Mouse (Mus musculus) cerebellum, postnatal 10 days (tissue): ENCODE measurements at regions not wholly inside any gene's neighbourhood (a gene's known extent, or its start where the extent isn't known, plus 50 kb on each side); places are given as distances from the start of the nearest gene placed in this dataset.

Source experiments
- DNase-seq, 2 experiments: peaks; one replicate each; pipeline ENCODE4 v3.0.0; 2021; ENCODE audit warnings: mixed read lengths in 2 of 2

DNA sequence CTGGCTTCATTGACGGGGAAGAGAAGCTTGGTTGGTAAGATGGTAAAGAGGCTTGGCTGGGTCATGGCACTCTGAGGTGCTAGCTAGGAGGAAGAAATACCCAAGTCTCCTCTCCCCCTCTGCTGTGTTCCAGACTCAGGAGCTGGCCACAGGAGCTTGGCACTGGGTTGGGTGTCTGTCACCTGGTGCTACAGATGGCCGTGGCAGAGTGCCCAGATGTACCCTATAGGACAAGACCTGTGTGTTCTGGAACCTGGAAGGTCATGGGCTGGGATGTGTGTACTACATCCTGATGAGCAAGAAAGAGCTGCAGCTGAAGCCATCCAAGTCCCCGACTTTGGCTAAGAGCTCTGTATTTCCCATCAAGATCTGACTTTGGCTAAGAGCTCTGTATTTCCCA lies 72.4 kb downstream of the Nupl2 start:
- peak; percentile 71 to 74 for DNase-seq

DNA sequence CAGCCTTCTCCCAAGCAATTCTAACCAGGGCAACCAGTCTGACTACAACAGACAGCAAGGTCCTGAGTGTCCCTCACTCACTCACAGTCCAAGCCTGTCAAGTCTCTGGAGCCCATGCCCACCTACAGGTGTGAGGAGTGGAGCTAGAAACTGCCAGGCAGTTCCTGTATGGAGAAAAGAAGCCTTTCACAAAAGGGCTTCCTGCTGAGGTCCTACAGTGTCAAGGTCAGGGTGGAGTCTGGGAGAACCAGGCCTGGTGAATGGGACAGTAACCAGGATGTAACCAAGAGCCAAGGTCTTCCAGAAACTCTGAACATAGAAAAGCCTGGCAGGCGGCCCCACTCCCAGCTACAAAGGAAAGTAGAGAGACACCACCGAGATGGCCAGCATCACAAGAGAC lies 74.2 kb downstream of the Nupl2 start:
- DNase-seq, result no peak

DNA sequence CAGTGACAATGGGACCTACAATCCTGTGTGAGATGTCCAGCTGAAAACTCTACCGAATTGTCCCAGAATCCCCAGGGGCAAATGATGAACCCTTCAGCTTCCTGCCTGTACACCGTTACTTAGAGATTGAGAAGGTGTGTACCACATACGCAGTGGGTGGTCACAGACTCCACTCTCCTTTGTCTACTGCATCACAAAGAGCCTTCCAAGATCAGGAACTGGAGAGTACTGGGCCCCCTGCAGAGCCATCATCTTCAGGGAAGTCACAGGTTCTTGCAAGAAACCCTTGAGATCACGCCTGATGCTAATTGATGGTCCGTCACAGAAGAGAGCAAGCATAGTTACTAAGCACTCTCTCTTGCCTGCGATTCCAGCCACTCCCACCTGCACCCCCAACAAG lies 79.4 kb downstream of the Nupl2 start:
- DNase-seq, result no peak

DNA sequence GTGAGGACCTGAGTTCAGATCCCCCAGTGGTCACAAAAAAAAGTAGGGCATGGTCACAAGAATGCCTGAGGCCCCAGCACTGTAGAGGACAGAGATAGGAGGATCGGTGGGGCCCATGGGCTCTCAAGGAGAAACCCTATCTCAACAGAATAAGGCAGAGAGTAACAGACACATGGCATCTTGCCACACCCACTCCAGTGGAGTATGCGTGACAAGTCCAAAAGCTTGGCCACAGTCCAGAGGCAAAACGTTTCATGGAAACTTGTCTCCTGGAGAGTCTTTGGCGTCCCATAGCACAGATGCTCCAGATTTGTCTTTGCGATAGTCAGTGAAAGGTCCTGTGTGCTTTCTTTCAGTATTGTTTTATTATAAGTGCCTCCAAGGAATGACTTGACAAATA lies 90.7 kb downstream of the Nupl2 start:
- no peak for DNase-seq

DNA sequence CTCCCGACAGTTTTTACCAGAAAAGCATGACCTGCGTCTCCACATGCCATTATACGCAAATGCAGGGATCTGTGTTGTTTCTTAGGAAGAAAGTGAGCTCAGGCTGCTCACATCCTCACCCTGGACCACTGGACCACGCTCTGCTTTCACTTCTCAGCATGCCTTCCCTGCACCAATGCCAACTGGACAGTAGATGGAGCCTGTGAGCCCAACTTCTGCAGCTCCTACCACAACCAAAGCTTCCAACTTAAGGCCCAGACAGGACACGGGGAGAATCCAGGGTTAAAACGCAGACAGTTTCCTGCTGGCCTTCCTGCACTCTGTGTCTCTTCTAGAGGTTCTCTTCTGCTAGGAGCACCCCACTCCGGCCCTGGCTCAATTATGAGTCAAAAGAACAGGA lies 90.3 kb downstream of the Kcnh2 start:
- peak; percentile 84 to 88 for DNase-seq

DNA sequence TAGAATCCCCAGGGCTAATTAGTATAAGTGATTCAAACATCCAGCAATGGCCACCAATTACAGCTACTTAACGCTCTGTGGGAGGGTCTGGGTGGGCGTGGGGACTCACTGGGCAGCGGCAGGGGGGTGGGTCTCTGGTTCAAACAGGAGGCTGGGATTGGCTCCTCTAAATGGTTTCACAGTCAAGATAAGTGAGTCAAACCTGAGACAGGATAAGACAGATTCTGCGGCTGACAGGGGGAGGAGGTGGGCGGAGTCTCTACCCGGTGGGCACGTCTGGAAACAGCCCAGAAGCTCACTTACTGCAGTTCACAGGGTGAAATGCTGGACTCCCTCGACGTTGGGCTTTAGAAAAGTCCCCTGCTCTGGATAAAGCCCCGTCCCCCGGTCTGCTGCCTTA lies 89.3 kb downstream of the Kcnh2 start:
- DNase-seq, result no peak

DNA sequence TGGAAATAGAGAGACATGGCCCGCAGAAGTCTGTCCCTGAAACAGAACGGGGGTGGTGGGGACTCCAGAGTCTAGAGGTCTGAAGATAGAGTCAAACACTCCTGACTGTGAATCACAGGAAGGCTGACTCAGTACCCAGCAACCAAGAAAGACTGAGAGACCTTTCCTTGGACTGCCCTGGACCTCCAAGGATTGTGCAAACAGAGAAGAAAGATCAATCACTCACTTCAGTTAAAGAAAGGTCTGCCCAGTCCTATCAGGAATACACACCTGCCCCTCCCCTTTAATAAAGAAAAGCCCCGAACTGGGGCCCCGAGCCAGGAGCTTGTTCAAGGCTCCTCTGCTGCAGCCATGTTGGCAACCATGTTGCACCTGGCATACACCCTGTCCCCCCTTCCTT lies 87.3 kb downstream of the Kcnh2 start:
- no peak for DNase-seq

DNA sequence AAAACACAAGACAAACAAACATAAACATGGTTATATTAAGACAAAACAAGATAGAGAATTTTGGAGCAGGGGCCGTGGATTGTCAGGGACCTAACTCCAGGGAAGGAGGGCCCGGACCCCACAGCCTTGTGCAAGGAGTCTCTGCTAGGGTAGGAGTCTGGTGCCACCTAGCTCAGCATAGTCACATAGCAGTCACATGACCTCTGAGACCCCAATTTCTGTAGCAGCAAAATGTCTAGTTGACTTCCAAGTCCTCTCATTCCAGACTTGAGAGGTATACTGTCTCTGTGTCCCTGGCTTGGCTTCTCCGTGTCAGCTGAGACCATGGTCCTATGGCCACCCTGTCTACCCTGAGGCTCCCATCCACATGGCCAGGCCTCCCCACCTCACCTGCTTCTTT lies 86.0 kb downstream of the Kcnh2 start:
- DNase-seq, result no peak

DNA sequence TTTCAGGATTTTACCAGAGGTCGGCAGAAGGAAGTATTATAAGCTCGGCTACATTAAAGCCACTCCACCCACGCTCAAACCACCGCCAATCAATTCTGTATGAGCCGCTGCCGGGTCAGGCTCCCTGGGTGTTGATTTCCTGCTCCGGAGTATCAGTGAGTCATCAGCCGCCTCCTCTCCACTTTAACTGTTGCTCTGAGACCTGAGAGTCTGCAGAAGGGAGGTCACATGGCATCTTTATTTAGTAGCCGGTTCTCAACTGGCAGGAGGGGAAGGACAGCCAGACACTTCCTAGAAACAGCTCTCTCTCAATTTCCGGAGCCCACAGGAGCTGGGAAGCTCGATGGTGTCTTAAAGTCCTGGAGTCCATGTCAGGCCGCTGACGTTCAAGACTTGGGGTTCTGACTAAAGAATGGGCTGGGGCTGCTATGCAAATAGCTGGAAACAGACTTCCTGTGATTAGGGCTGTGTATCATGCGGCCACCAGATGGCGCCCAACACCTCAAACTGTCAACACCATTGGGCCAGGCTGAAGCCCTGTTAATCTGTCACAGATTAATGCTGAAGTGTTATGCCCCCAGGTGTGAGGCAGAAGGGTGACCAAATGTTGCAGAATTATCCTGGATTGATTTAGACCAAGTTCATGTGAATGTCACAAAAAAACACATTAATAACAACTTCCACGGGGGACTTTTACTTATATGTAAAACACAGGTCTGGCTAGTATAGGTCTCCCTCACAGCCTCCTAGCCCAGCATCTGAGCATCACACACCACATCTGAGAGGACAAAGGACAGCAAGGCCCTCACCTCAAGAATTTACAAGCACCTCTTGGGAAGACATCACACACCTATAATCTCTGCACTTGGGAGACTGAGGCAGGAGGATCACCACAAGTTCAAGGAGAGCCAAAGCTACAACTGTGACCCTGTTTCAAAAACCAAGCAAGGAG lies 84.8 kb downstream of the Kcnh2 start:
- DNase-seq, result peak; percentile 90 to 92
